Mouse (Mus musculus): ENCODE measurements around the gene Mrpl28.
A peak's percentile ranks its signal among the peaks of the same experiment; 100 is the strongest.

DNA sequence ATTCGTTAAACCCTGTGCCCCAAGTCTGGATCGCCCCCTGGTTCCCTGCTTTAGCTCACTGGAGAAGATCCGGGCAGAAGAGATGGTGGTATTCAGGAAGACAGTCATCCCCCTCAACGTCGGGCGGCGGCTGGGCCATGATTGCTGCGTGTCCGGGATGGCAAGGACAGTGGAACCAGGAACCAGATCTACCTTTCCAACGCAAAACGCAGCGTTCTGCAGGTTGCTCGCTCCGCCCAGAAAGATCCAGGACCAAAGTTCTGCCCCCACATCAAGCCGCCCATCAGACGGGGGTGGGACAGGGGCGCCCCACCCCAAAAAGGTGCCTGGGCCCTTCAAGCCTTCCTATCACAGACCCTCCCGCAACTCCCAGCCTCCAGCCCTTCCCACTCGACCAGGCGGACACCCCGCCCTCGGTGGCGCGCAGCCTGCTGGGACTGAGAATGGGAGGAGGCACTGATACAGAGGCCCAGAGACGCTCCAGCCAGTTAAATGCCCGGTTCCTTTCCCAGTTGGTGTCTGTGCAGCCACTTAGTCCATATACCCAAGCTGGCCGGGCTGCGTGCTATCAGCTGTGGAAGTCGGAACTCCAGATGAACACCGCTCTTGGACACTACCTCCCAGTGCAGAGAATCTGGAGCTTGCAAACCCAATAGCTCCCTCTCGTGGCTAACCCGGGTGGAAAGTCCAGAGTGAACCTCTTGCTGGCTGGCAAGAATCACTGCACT lies 33.2 kb upstream of the Mrpl28 start, which contains the start of gene Decr2:
- TF ChIP-seq TCF3 (IDR thresholded peaks at IDR 0.05; ENCODE audit: insufficient read length, low read depth) (no peak), POLR2A (IDR thresholded peaks at IDR 0.05; ENCODE audit: insufficient read length, low read depth) (peak; percentile 71), E2F4 (IDR thresholded peaks at IDR 0.05; ENCODE audit: insufficient read depth) (no peak), MYOD1 (IDR thresholded peaks at IDR 0.05; ENCODE audit: control insufficient read depth in 1 of 3, insufficient read length in 2 of 3, low read depth in 2 of 3) (no peak), MAX (IDR thresholded peaks at IDR 0.05; ENCODE audit: low read depth) (no peak), USF1 (IDR thresholded peaks at IDR 0.05; ENCODE audit: low read depth) (no peak), TCF12 (IDR thresholded peaks at IDR 0.05; ENCODE audit: insufficient read depth, poor library complexity, severe bottlenecking) (no peak), CEBPB (IDR thresholded peaks at IDR 0.05; ENCODE audit: insufficient read depth, poor library complexity, severe bottlenecking) (no peak), POLR2AphosphoS2 (IDR thresholded peaks at IDR 0.05; ENCODE audit: insufficient read length, low read depth) (peak; percentile 38)

Measured in myocyte (in vitro differentiated cells).